Mouse (Mus musculus): ENCODE data around the gene Slc44a3. TPM values are rescaled to one million over a fixed set of nuclear protein-coding genes. Genes with fewer than 3 reads are reported as not detected.

Gene Slc44a3
- polyA plus RNA-seq, 1 experiment from 2014 or later = 15.2 TPM

- Histone ChIP-seq H3K4me1 (ENCODE audit: insufficient read depth) (no peaks in the 10 kb centered on the region), H3K4me3 (ENCODE audit: low read depth, low read length) (no peak overlapping the region), H3K9ac (replicated peaks) (no peak overlapping the region), H3K4me2 (ENCODE audit: low read depth, low read length) (no peak overlapping the region), H3K9me3 (ENCODE audit: low read length) (no peaks in the 10 kb centered on the region), H3K36me3 (replicated peaks; ENCODE audit: insufficient read depth, low read length) (0 out of 2 replicates have a peak, but pooled peaks cover 2% of the 10 kb centered on the region), H3K27me3 (ENCODE audit: insufficient read depth, low read length) (no peaks in the 10 kb centered on the region), H3K27ac (ENCODE audit: low read depth) (no peak overlapping the region)
- whole genome bisulfite sequencing (ENCODE audit: insufficient replicate concordance) = 88% methylated on average over 8 of the region's 8 CpGs
- TF ChIP-seq CTCF (IDR thresholded peaks at IDR 0.05; ENCODE audit: low read depth) = no peak
- no peak for TF ChIP-seq EP300 (IDR thresholded peaks at IDR 0.05; ENCODE audit: low read depth)
- DNase-seq = no peak
- no peak for ATAC-seq
Measured at GRCm38 (mm10) chr3:121517030-121517429, 15.2 kb downstream of the Slc44a3 start.

GRCm38 (mm10) chr3:121509141-121509540 is 23.1 kb downstream of the Slc44a3 start:
- TF ChIP-seq EP300 (IDR thresholded peaks at IDR 0.05; ENCODE audit: low read depth) (no peak), CTCF (IDR thresholded peaks at IDR 0.05; ENCODE audit: low read depth) (no peak)
- Histone ChIP-seq H3K4me2 (ENCODE audit: low read depth, low read length) (no peak overlapping the region), H3K4me1 (ENCODE audit: insufficient read depth) (0 out of 2 replicates have a peak, but pooled peaks cover 2% of the 10 kb centered on the region), H3K4me3 (ENCODE audit: low read depth, low read length) (no peak overlapping the region), H3K27ac (ENCODE audit: low read depth) (no peak overlapping the region), H3K27me3 (ENCODE audit: insufficient read depth, low read length) (no peaks in the 10 kb centered on the region), H3K9ac (replicated peaks) (no peak overlapping the region), H3K9me3 (ENCODE audit: low read length) (no peaks in the 10 kb centered on the region), H3K36me3 (replicated peaks; ENCODE audit: insufficient read depth, low read length) (no peaks in the 10 kb centered on the region)
- WGBS (ENCODE audit: insufficient replicate concordance) = 17% methylated on average over 5 of the region's 5 CpGs
- DNase-seq = no peak
- ATAC-seq = no peak

- H3K36me3 ChIP-seq (replicated peaks; ENCODE audit: insufficient read depth, low read length) = no peaks in the 10 kb centered on the region
- H3K4me2 ChIP-seq (ENCODE audit: low read depth, low read length) = no peak overlapping the region
- ATAC-seq (no peak), DNase-seq (no peak)
- no peak overlapping the region for H3K27ac ChIP-seq (ENCODE audit: low read depth)
- 82% methylated on average over 14 of the region's 14 CpGs for WGBS (ENCODE audit: insufficient replicate concordance)
- H3K4me1 ChIP-seq (ENCODE audit: insufficient read depth) = 0 out of 2 replicates have a peak, but pooled peaks cover 2% of the 10 kb centered on the region
- TF ChIP-seq CTCF (IDR thresholded peaks at IDR 0.05; ENCODE audit: low read depth) (no peak), EP300 (IDR thresholded peaks at IDR 0.05; ENCODE audit: low read depth) (no peak)
- no peaks in the 10 kb centered on the region for H3K9me3 ChIP-seq (ENCODE audit: low read length)
- H3K9ac ChIP-seq (replicated peaks) = no peak overlapping the region
- H3K4me3 ChIP-seq (ENCODE audit: low read depth, low read length) = no peak overlapping the region
- H3K27me3 ChIP-seq (ENCODE audit: insufficient read depth, low read length) = no peaks in the 10 kb centered on the region
Measured at GRCm38 (mm10) chr3:121507678-121508077, 24.5 kb downstream of the Slc44a3 start.

GRCm38 (mm10) chr3:121506756-121507155 is 25.4 kb downstream of the Slc44a3 start:
- H3K27me3 ChIP-seq (ENCODE audit: insufficient read depth, low read length) = no peaks in the 10 kb centered on the region
- no peaks in the 10 kb centered on the region for H3K36me3 ChIP-seq (replicated peaks; ENCODE audit: insufficient read depth, low read length)
- H3K4me1 ChIP-seq (ENCODE audit: insufficient read depth) = 0 out of 2 replicates have a peak, but pooled peaks cover 2% of the 10 kb centered on the region
- no peak overlapping the region for H3K4me3 ChIP-seq (ENCODE audit: low read depth, low read length)
- ATAC-seq (no peak), DNase-seq (no peak)
- no peak overlapping the region for H3K4me2 ChIP-seq (ENCODE audit: low read depth, low read length)
- 86% methylated on average over 7 of the region's 7 CpGs for WGBS (ENCODE audit: insufficient replicate concordance)
- no peaks in the 10 kb centered on the region for H3K9me3 ChIP-seq (ENCODE audit: low read length)
- no peak overlapping the region for H3K27ac ChIP-seq (ENCODE audit: low read depth)
- no peak overlapping the region for H3K9ac ChIP-seq (replicated peaks)
- TF ChIP-seq EP300 (IDR thresholded peaks at IDR 0.05; ENCODE audit: low read depth) = no peak
- no peak for TF ChIP-seq CTCF (IDR thresholded peaks at IDR 0.05; ENCODE audit: low read depth)

GRCm38 (mm10) chr3:121506175-121506574 is 26.0 kb downstream of the Slc44a3 start:
- H3K9me3 ChIP-seq (ENCODE audit: low read length) = no peaks in the 10 kb centered on the region
- H3K9ac ChIP-seq (replicated peaks) = no peak overlapping the region
- DNase-seq (no peak), ATAC-seq (no peak)
- no peaks in the 10 kb centered on the region for H3K36me3 ChIP-seq (replicated peaks; ENCODE audit: insufficient read depth, low read length)
- no peak overlapping the region for H3K4me2 ChIP-seq (ENCODE audit: low read depth, low read length)
- H3K4me1 ChIP-seq (ENCODE audit: insufficient read depth) = 0 out of 2 replicates have a peak, but pooled peaks cover 2% of the 10 kb centered on the region
- 77% methylated on average over 8 of the region's 8 CpGs for WGBS (ENCODE audit: insufficient replicate concordance)
- no peak for TF ChIP-seq CTCF (IDR thresholded peaks at IDR 0.05; ENCODE audit: low read depth)
- TF ChIP-seq EP300 (IDR thresholded peaks at IDR 0.05; ENCODE audit: low read depth) = no peak
- no peaks in the 10 kb centered on the region for H3K27me3 ChIP-seq (ENCODE audit: insufficient read depth, low read length)
- no peak overlapping the region for H3K4me3 ChIP-seq (ENCODE audit: low read depth, low read length)
- no peak overlapping the region for H3K27ac ChIP-seq (ENCODE audit: low read depth)

- 71% methylated on average over 8 of the region's 8 CpGs for whole genome bisulfite sequencing (ENCODE audit: insufficient replicate concordance)
- H3K27me3 ChIP-seq (ENCODE audit: insufficient read depth, low read length) = no peaks in the 10 kb centered on the region
- no peaks in the 10 kb centered on the region for H3K9me3 ChIP-seq (ENCODE audit: low read length)
- no peak overlapping the region for H3K4me2 ChIP-seq (ENCODE audit: low read depth, low read length)
- DNase-seq (no peak), ATAC-seq (no peak)
- 0 out of 2 replicates have a peak, but pooled peaks cover 2% of the 10 kb centered on the region for H3K4me1 ChIP-seq (ENCODE audit: insufficient read depth)
- TF ChIP-seq EP300 (IDR thresholded peaks at IDR 0.05; ENCODE audit: low read depth) (no peak), CTCF (IDR thresholded peaks at IDR 0.05; ENCODE audit: low read depth) (no peak)
- H3K27ac ChIP-seq (ENCODE audit: low read depth) = no peak overlapping the region
- no peaks in the 10 kb centered on the region for H3K36me3 ChIP-seq (replicated peaks; ENCODE audit: insufficient read depth, low read length)
- no peak overlapping the region for H3K9ac ChIP-seq (replicated peaks)
- no peak overlapping the region for H3K4me3 ChIP-seq (ENCODE audit: low read depth, low read length)
Measured at GRCm38 (mm10) chr3:121504927-121505487, 27.2 kb downstream of the Slc44a3 start.

All from liver, postnatal 0 days (tissue).